Mouse (Mus musculus): Measurements from ENCODE around the gene Hnf1b.

The Hnf1b gene

DNA sequence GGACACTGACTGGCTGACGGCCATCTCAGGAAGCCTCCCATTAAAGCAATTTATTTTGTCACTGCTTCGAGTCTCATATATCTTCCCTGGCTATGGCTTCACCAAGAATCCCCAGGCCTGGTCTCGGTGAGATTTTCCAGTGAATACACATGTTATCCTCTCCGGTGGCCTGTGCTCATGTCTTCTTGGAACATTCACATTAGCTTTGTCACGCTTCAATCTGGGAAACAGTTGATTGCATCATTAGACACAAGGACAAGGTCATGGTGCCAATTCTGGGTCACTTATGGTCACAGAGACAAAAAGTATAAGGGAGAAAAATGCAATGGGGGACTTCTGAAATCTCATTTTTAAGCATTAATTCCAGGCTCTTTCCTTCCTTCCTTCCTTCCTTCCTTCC is 55.9 kb downstream of the Hnf1b start:
- no peak for DNase-seq

DNA sequence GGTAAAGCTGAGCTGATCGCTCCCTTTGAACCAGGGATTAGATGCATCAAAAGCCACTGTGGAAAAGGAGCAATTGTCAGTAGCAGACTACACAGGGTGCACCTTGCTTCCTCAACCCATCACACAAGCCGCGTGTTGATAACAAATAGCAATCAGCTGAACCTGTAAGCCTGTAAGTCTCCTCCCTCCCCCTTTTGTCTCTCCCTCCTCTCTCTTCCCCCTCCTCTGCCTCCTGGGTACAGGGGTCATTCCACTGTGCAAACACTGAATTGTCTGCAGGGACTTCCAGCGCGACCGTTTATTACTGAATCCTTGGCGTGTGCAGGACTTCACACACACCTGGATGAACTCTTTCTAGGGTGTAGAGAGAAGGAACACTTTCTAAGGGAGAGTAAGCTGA is 58.5 kb downstream of the Hnf1b start:
- DNase-seq = no peak

DNA sequence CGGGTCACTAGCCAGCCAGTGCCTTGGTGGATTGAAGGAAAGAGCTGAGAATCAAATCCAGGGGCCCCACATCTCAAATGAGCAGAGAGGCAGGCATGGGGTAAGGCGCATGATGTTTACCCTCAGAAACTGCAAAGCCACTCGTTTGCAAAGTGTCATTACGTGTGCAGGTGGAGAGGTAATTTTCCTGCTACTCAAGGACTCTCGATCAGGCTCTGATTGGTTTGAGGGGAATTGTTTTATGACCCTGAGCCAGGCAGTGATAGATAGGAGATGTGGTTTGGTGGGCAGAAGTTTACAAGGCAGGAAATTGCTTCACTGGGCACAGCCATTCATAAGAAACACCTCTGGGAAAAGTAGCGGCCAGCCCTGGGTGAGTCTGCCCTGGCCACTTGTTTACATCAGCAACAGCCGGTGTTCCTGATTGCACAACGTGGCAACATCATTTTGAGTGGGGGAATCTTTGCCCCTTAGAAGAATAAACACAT is 64.0 kb downstream of the Hnf1b start:
- DNase-seq = no peak

- no peak for DNase-seq
Measured at GRCm38 (mm10) chr11:83914501-83914900, 64.6 kb downstream of the Hnf1b start.

DNA sequence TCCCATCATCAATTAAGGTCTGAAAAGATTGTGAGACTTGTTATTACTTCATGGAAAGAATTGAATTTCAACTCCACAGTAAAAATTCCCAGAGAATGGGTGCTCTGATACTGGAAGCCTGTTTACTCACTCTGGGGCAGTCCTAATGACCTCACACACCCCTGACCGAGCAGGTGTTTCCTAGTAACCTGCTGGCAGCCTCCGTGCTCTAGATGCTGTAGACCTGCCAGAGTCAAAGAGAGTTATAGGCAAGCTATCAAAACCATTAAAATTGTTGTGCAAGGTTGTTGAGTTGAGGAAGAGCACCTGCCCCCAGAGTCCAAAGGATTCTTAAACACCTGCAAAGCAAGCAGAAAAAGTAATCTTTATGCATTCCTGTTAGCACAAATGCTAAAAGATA is 72.7 kb downstream of the Hnf1b start:
- DNase-seq = no peak

GRCm38 (mm10) chr11:83927097-83927496 is 77.2 kb downstream of the Hnf1b start:
- DNase-seq = no peak

- DNase-seq = no peak
Measured at GRCm38 (mm10) chr11:83932506-83933106, 82.7 kb downstream of the Hnf1b start.

DNA sequence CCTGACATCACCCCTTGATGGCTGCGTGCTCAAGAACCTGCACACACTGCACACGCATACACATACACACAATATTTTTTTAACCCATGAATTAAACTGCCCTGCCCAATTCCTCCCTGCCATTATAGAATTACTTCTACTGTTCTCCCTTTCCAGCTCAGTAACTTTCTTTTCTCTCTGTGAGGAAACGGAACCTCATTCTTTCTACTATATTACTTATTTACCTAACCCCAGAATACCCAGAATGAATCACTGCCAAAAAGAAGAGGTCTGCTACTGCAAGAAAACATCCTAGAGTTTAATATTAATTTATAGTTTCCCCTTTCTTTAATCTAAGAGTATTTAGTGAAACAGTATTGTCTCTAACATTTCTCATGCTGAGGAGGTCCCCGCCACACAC is 83.5 kb downstream of the Hnf1b start:
- DNase-seq = no peak

DNA sequence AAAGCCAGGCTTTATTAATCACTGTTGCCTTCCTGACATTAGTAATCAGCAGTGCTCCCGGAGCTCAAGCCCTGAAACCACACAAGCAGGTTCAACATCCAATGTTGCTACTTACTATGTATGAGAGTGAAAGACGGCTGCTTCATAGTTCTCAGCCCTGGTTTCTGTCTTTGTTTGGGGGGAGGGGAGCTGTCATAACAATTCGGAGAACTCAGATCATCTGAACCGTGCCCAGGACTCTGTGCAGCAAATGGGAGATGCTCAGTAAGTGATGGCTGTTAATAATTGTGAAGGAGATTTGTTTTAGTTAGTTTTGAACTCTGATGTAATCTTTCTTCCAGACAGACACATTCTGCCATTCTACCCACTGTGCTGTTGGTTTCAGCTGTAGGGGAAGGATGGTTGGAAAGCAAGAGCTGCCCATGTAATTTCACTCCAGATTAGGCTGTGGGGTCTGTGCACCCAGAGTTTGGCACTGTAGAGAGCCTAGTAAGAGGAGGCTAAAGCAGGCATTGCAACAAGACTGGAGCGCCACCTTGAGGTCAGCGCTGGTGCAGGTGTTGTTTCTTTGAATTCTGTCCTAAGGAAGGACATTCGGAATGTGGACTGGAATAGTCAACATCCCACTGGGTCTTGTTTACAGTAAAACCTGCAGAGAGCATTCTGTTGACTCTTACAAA is 86.3 kb downstream of the Hnf1b start:
- DNase-seq = peak; percentile 80

GRCm38 (mm10) chr11:83938556-83938955 is 88.7 kb downstream of the Hnf1b start:
- no peak for DNase-seq

GRCm38 (mm10) chr11:83941950-83942840 is 92.3 kb downstream of the Hnf1b start, which contains the start of gene Ddx52:
TSS of gene Ddx52 (plus strand) at chr11:83942062.
- DNase-seq = peak; percentile 86

Data from right cerebral cortex, postnatal 14 days (tissue).